Mouse (Mus musculus) hindbrain, embryonic 13.5 days (tissue): ENCODE results near the gene Tmem63c. TPM values are rescaled to one million over a fixed set of nuclear protein-coding genes. Genes with fewer than 3 reads are reported as not detected.
A peak's percentile ranks its signal among the peaks of the same experiment; 100 is the strongest.

Source experiments
- ATAC-seq: fragments of 200-750 bp; cut with Nextera tagmentation; 2 replicates; pipeline ENCODE4 v1.8.0; 2017; ENCODE audit warnings: moderate TSS enrichment; ENCODE audit not compliant: low FRiP score
- H3K27ac ChIP-seq: fragments of 300-500 bp; sonication (generic); 2 replicates; pipeline ENCODE4 v1.5.1; 2015; ENCODE audit warnings: inconsistent platforms, mild to moderate bottlenecking, moderate library complexity
- H3K27me3 ChIP-seq: fragments of 300-500 bp; sonication (generic); 2 replicates; pipeline ENCODE4 v1.6.1; 2015; ENCODE audit warnings: mild to moderate bottlenecking, inconsistent platforms
- H3K36me3 ChIP-seq: fragments of 300-500 bp; sonication (generic); 2 replicates; pipeline ENCODE4 v1.6.1; 2015; ENCODE audit warnings: mild to moderate bottlenecking, inconsistent platforms
- H3K4me1 ChIP-seq: fragments of 300-500 bp; sonication (generic); replicated peaks from 2 replicates; pipeline ENCODE4 v1.6.1; 2015; ENCODE audit warnings: inconsistent platforms
- H3K4me2 ChIP-seq: fragments of 300-500 bp; sonication (generic); 2 replicates; pipeline ENCODE4 v1.6.1; 2015; ENCODE audit warnings: inconsistent platforms, mild to moderate bottlenecking, moderate library complexity
- H3K4me3 ChIP-seq: fragments of 300-500 bp; sonication (generic); 2 replicates; pipeline ENCODE4 v1.5.1; 2015; ENCODE audit warnings: mild to moderate bottlenecking, inconsistent platforms
- H3K9ac ChIP-seq: fragments of 300-500 bp; sonication (generic); 2 replicates; pipeline ENCODE4 v1.6.1; 2015; ENCODE audit warnings: mild to moderate bottlenecking, inconsistent platforms
- H3K9me3 ChIP-seq: fragments of 300-500 bp; sonication (generic); 2 replicates; pipeline ENCODE4 v1.6.1; 2016; ENCODE audit warnings: inconsistent platforms
- WGBS: fragments of 180-500 bp; shearing (Covaris S2); methylation state at CpG from one replicate; pipeline ENCODE4 v1.1.7; 2015; 5-methylcytosine and 5-hydroxymethylcytosine counted together
- polyA plus RNA-seq: library from polyadenylated mRNA; unstranded; fragments of >200 nt; fragmentation: Nextera tagmentation; extraction: Ambion mirVana; gene quantifications from 2 replicates; pipeline ENCODE4 v1.2.1, GENCODE M21; 2015

Tmem63c gene
- polyA plus RNA-seq, 1 experiment from 2014 or later = 7.3 TPM

DNA sequence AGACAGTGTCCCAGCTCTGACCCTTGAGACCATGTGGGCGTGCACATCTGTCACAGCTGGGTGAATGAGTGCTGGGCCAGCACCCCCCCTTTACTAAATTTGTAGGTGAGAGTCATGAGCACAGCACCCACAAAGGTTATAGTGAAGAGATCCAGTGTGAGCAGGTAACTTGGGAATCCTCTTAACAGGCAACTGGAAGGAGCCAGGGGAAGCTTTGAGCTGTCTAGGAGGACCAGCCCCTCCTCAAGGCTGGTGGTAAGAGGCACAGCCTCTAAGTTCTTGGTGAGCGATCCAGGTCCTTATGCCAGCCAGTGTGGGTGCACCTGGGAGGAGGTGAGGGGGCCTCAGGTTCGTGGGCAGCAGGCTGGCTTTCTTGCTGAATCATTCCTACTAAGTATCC is 17.5 kb upstream of the Tmem63c start:
- WGBS = 49% methylated on average over 3 of the region's 3 CpGs
- no peak overlapping the region for H3K4me3 ChIP-seq
- no peaks in the 10 kb centered on the region for H3K36me3 ChIP-seq
- H3K4me2 ChIP-seq = no peak overlapping the region
- H3K9ac ChIP-seq = no peak overlapping the region
- no peak overlapping the region for H3K27ac ChIP-seq
- H3K27me3 ChIP-seq = no peaks in the 10 kb centered on the region
- peaks cover 22% of the 10 kb centered on the region for H3K4me1 ChIP-seq
- no peak for ATAC-seq
- no peaks in the 10 kb centered on the region for H3K9me3 ChIP-seq

DNA sequence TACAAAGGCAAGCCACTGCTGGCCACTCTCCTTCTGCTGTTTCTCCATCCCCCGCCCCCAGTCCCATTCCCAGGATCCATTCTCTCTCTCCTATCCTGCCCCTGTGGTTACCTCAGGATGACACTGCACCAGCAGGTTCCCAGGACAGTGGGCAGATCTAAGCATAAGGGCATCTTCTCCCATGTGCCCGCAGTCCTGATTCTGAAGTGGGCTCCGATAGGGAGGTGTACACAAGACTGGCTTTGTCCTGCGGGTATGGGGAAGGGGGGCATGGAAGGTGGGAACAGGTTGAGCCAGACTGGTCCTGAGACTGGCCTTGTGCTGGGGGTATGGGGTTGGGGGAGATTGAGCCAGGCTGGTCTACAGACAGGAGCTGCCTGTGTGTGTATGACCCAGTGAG is 16.5 kb upstream of the Tmem63c start:
- no peak for ATAC-seq
- 75% methylated on average over 4 of the region's 4 CpGs for WGBS

DNA sequence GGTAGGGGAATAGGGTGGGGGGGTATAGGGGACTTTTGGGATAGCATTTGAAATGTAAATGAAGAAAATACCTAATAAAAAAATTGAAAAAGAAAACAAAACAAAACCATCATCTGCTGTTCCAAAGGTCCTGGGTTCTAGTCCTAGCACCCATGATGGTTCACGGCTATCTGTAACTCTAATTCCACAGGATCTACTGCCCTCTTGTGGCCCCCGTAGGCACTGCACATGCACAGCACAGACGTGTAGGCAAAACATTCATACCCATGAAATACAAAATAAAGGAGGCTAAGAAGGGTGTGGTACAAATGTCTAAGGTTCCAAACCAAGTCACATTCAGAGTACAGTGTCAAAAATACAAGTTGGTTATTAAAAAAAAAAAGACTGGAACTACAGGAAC is 4.1 kb upstream of the Tmem63c start:
- H3K9ac ChIP-seq = no peak overlapping the region
- H3K27ac ChIP-seq = no peak overlapping the region
- 42% methylated on average over 3 of the region's 3 CpGs for WGBS
- ATAC-seq = no peak
- H3K27me3 ChIP-seq = no peaks in the 10 kb centered on the region
- no peaks in the 10 kb centered on the region for H3K36me3 ChIP-seq
- no peaks in the 10 kb centered on the region for H3K4me1 ChIP-seq
- H3K4me3 ChIP-seq = no peak overlapping the region
- H3K4me2 ChIP-seq = no peak overlapping the region
- no peaks in the 10 kb centered on the region for H3K9me3 ChIP-seq

More for the DNA sequence above, 16.5 kb upstream of the Tmem63c start:
- Histone ChIP-seq H3K36me3 (no peaks in the 10 kb centered on the region), H3K27me3 (no peaks in the 10 kb centered on the region), H3K4me2 (no peak overlapping the region), H3K9ac (no peak overlapping the region), H3K4me3 (no peak overlapping the region), H3K4me1 (peaks cover 21% of the 10 kb centered on the region), H3K27ac (no peak overlapping the region), H3K9me3 (no peaks in the 10 kb centered on the region)

DNA sequence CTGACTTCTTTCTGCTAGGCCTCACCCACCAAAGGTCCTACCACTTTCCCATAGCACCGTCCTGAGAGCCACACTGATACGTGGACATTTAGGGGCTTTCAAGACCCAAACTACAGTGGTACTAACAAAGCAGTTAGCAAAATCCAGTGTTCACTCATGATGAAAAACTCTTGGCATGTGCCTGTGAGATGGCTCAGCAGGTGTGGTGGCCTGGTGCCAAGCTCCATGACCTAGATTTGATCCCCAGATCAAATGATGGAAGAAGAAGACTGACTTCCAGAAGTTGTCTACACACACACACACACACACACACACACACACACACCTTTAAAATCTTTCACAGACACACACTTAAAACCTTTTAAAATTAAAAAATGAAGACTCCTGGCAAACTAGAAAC is 2.4 kb upstream of the Tmem63c start:
- WGBS = 84% methylated on average over 2 of the region's 2 CpGs
- Histone ChIP-seq H3K4me3 (no peak overlapping the region), H3K9me3 (no peaks in the 10 kb centered on the region), H3K4me2 (no peak overlapping the region), H3K9ac (no peak overlapping the region), H3K27me3 (no peaks in the 10 kb centered on the region), H3K27ac (no peak overlapping the region), H3K36me3 (no peaks in the 10 kb centered on the region), H3K4me1 (no peaks in the 10 kb centered on the region)
- no peak for ATAC-seq

- ATAC-seq = no peak
These were observed 866 bp downstream of the Tmem63c start for GRCm38 (mm10) chr12:87022006-87022405.

DNA sequence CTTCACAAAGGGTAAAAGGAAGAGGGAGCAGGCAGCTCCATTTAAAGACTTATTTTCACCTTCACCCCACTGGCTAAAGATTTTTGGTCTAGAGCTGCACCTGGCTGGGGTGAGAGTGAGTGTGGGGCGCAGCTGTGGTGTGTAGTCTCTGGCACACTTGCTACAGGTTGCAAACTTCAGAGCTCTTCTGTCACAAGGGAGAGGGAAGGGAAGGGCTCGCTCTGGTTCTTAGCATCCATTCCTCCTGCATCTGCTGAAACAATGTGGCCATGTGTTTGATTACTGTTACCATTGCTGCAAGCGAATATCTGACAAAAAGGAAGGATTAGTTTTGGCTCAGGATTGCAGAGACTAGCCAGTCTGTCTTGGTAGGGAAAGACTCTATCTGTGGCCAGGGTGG is 2.3 kb downstream of the Tmem63c start:
- Histone ChIP-seq H3K27me3 (peaks cover 12% of the 10 kb centered on the region), H3K9ac (no peak overlapping the region), H3K36me3 (no peaks in the 10 kb centered on the region), H3K4me1 (peaks cover 23% of the 10 kb centered on the region), H3K4me2 (no peak overlapping the region), H3K9me3 (no peaks in the 10 kb centered on the region), H3K4me3 (no peak overlapping the region), H3K27ac (no peak overlapping the region)
- WGBS = 93% methylated on average over 3 of the region's 3 CpGs
- ATAC-seq = no peak

More at GRCm38 (mm10) chr12:87022006-87022405, 866 bp downstream of the Tmem63c start:
- H3K9me3 ChIP-seq = no peaks in the 10 kb centered on the region
- H3K27me3 ChIP-seq = no peaks in the 10 kb centered on the region; the same call in 1 of the 2 replicates
- H3K9ac ChIP-seq = no peak overlapping the region
- no peak overlapping the region for H3K4me3 ChIP-seq
- 85% methylated on average over 2 of the region's 2 CpGs for WGBS
- H3K27ac ChIP-seq = no peak overlapping the region
- no peaks in the 10 kb centered on the region for H3K36me3 ChIP-seq
- no peak overlapping the region for H3K4me2 ChIP-seq
- H3K4me1 ChIP-seq = peaks cover 8% of the 10 kb centered on the region

DNA sequence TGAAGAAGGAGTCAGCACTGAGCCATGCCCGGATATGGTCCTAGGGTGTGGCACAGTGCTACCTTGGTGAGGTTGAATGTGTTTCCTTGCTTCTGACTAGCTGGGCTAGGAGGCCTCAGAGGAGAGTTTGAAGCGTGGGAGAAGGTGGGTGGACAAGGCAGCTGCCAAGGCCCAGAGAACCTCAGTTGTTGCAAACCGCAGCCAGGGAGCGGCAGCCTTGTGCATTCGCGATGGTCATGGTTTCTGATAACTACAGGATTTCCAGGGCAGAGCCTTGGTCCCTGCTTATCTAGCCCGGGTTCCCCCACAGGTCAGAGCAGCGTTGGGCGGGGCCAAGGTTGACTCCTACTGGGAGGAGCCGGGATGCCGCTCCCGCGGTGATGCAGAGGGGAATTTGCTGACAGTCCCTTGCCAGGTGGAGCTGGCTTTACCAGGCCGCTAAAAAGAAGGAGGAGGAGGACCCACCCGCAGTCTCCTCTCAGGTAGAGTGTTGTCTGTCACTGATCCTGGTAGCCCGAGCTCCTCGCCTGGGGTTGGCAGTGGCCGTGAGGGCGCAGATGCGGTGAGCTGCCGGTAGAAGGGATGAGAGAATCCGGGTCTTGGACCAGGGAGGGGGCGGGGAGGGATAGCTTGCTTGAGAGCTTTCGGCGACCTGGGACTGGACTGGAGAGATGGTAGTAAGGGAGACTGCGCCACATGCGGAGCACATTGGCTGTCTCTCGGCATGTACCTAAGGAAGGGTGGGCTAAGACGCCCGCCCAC is 5.2 kb downstream of the Tmem63c start:
- peak; percentile 77 for ATAC-seq
- Histone ChIP-seq H3K4me3 (peak overlapping the region; percentile 55), H3K9me3 (no peaks in the 10 kb centered on the region), H3K9ac (peak overlapping the region; percentile 80), H3K27ac (peak overlapping the region; percentile 83), H3K36me3 (no peaks in the 10 kb centered on the region), H3K27me3 (peaks cover 13% of the 10 kb centered on the region), H3K4me2 (peak overlapping the region; percentile 68), H3K4me1 (peaks cover 24% of the 10 kb centered on the region)
- WGBS = 3% methylated on average over 30 of the region's 30 CpGs

- peaks cover 24% of the 10 kb centered on the region for H3K4me1 ChIP-seq
- H3K4me3 ChIP-seq = peak overlapping the region; percentile 55
- ATAC-seq = peak; percentile 43; the same call in 1 of the 2 replicates
- peak overlapping the region; percentile 80 for H3K9ac ChIP-seq
- 11% methylated on average over 8 of the region's 8 CpGs for WGBS
- no peaks in the 10 kb centered on the region for H3K36me3 ChIP-seq
- H3K9me3 ChIP-seq = no peaks in the 10 kb centered on the region
- peaks cover 13% of the 10 kb centered on the region for H3K27me3 ChIP-seq
- H3K4me2 ChIP-seq = peak overlapping the region; percentile 68
- H3K27ac ChIP-seq = peak overlapping the region; percentile 83
These were observed 5.7 kb downstream of the Tmem63c start for GRCm38 (mm10) chr12:87026871-87027240.

DNA sequence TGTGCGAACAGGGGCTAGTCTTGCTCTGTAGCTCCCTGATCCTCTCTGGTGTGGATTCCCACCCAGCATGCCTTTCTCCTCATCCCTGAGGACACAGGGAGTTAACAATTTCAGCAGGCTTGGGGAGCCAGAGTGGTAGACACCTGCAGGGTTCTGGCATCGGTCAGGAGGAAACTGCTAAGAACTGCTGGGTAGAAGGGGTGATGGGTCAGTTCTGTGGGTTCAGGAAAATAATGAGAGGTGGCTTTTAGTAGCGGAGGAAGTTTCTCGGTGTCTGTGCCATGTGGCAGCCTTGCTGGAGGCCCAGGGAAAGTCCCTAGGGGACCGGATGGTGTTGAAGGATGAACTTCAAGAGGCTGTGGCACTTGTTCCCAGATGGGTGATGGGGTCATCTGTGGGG is 6.3 kb downstream of the Tmem63c start:
- H3K27ac ChIP-seq = no peak overlapping the region
- H3K9ac ChIP-seq = peak overlapping the region; percentile 40; the same call in 1 of the 2 replicates
- 53% methylated on average over 5 of the region's 5 CpGs for WGBS

GRCm38 (mm10) chr12:87028068-87028467 is 6.9 kb downstream of the Tmem63c start:
- no peaks in the 10 kb centered on the region for H3K36me3 ChIP-seq
- H3K9ac ChIP-seq = no peak overlapping the region

More for the DNA sequence above, 6.3 kb downstream of the Tmem63c start:
- peak overlapping the region; percentile 55 for H3K4me3 ChIP-seq
- H3K4me1 ChIP-seq = peaks cover 24% of the 10 kb centered on the region
- no peaks in the 10 kb centered on the region for H3K9me3 ChIP-seq
- peaks cover 13% of the 10 kb centered on the region for H3K27me3 ChIP-seq
- H3K4me2 ChIP-seq = peak overlapping the region; percentile 68
- no peaks in the 10 kb centered on the region for H3K36me3 ChIP-seq
- no peak for ATAC-seq

DNA sequence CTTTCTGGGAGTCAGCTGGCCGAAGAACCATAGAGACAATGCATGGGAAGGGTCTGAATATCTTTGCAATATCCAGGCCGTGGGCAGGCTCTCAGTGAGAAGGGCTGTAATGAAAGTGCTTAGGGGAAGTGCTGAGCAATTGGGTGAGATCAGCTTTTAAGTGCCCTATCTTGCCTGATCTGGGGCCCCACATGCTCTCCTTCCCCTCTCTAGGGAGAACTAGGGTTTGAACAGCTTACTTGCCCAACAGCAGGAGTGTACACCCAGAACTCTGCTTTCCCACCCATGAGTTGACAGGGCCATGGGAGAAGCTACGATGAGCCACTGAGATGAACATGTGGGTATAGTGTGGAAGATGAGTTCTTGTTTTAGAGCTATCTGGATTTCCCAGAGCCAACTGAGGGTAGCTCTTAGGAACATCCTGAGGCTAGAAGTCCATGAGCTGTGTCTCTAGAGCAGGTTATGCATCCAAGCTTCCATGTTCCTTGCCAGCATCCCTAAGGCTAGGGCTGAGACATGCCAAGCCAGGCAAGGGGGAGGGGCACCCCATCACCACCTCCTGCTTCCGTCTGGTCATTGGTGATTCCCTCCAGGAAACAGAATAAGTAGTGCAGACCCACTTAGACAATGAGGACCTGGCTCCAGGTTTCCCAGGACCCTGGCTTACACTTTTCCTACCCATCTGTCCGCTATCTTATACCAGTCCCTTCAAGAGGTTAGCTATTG is 8.3 kb downstream of the Tmem63c start:
- H3K4me2 ChIP-seq = no peak overlapping the region
- H3K36me3 ChIP-seq = no peaks in the 10 kb centered on the region
- peaks cover 24% of the 10 kb centered on the region for H3K4me1 ChIP-seq
- H3K9ac ChIP-seq = no peak overlapping the region
- H3K4me3 ChIP-seq = no peak overlapping the region
- ATAC-seq = no peak
- no peaks in the 10 kb centered on the region for H3K9me3 ChIP-seq
- WGBS = 67% methylated on average over 5 of the region's 5 CpGs
- H3K27ac ChIP-seq = no peak overlapping the region
- peaks cover 13% of the 10 kb centered on the region for H3K27me3 ChIP-seq

More at GRCm38 (mm10) chr12:87028068-87028467, 6.9 kb downstream of the Tmem63c start:
- H3K4me1 ChIP-seq = peaks cover 24% of the 10 kb centered on the region
- H3K27me3 ChIP-seq = peaks cover 13% of the 10 kb centered on the region
- 73% methylated on average over 2 of the region's 2 CpGs for WGBS
- no peaks in the 10 kb centered on the region for H3K9me3 ChIP-seq
- H3K27ac ChIP-seq = no peak overlapping the region
- no peak for ATAC-seq
- 0 out of 2 replicates have a peak overlapping the region, but pooled peaks have one; percentile 55 for H3K4me3 ChIP-seq
- no peak overlapping the region for H3K4me2 ChIP-seq

GRCm38 (mm10) chr12:87031163-87031763 is 10.1 kb downstream of the Tmem63c start:
- 81% methylated on average over 5 of the region's 5 CpGs for WGBS
- no peaks in the 10 kb centered on the region for H3K36me3 ChIP-seq
- ATAC-seq = no peak
- no peak overlapping the region for H3K4me3 ChIP-seq
- no peak overlapping the region for H3K4me2 ChIP-seq
- no peak overlapping the region for H3K27ac ChIP-seq
- no peaks in the 10 kb centered on the region for H3K9me3 ChIP-seq
- H3K4me1 ChIP-seq = peaks cover 23% of the 10 kb centered on the region
- H3K27me3 ChIP-seq = peaks cover 13% of the 10 kb centered on the region
- no peak overlapping the region for H3K9ac ChIP-seq
